Mouse (Mus musculus): Measurements from ENCODE around the gene Sumo3. TPM values are rescaled to one million over a fixed set of nuclear protein-coding genes. Genes with fewer than 3 reads are reported as not detected.

Gene Sumo3
- total and polyA plus RNA-seq, 2 experiments from 2014 or later, result 112 to 128 TPM

- no peaks in the 10 kb centered on the region for H3K4me1 ChIP-seq (ENCODE audit: control insufficient read depth, insufficient read depth)
- TF ChIP-seq EP300 (IDR thresholded peaks at IDR 0.05; ENCODE audit: low read depth) (no peak), CTCF (IDR thresholded peaks at IDR 0.05; ENCODE audit: low read depth) (no peak)
- H3K4me2 ChIP-seq (ENCODE audit: low read depth, low read length), result no peak overlapping the region
- H3K27ac ChIP-seq (ENCODE audit: low read depth), result no peak overlapping the region
- no peak overlapping the region for H3K4me3 ChIP-seq (ENCODE audit: low read depth, low read length)
- H3K27me3 ChIP-seq (ENCODE audit: control insufficient read depth, insufficient read depth, low read length), result no peaks in the 10 kb centered on the region
- H3K9me3 ChIP-seq (replicated peaks; ENCODE audit: control insufficient read depth, low read length), result no peaks in the 10 kb centered on the region
- 58% methylated on average over 2 of the region's 2 CpGs for WGBS
- ATAC-seq (ENCODE audit: insufficient read depth, low read depth), result no peak
- DNase-seq (ENCODE audit: low spot score), result no peak
- H3K9ac ChIP-seq (replicated peaks; ENCODE audit: low read depth, low read length), result no peak overlapping the region
- no peaks in the 10 kb centered on the region for H3K36me3 ChIP-seq (replicated peaks; ENCODE audit: control insufficient read depth, insufficient read depth, low read length)
Measured at GRCm38 (mm10) chr10:77561508-77561907, 44.4 kb upstream of the Sumo3 start.

GRCm38 (mm10) chr10:77565005-77565404 lies 40.9 kb upstream of the Sumo3 start:
- Histone ChIP-seq H3K4me2 (ENCODE audit: low read depth, low read length) (no peak overlapping the region), H3K4me1 (ENCODE audit: control insufficient read depth, insufficient read depth) (no peaks in the 10 kb centered on the region), H3K9ac (replicated peaks; ENCODE audit: low read depth, low read length) (no peak overlapping the region), H3K9me3 (replicated peaks; ENCODE audit: control insufficient read depth, low read length) (no peaks in the 10 kb centered on the region), H3K27ac (ENCODE audit: low read depth) (no peak overlapping the region), H3K27me3 (ENCODE audit: control insufficient read depth, insufficient read depth, low read length) (no peaks in the 10 kb centered on the region), H3K4me3 (ENCODE audit: low read depth, low read length) (no peak overlapping the region), H3K36me3 (replicated peaks; ENCODE audit: control insufficient read depth, insufficient read depth, low read length) (no peaks in the 10 kb centered on the region)
- WGBS, result 63% methylated on average over 8 of the region's 8 CpGs
- ATAC-seq (ENCODE audit: insufficient read depth, low read depth) (no peak), DNase-seq (ENCODE audit: low spot score) (no peak)
- TF ChIP-seq EP300 (IDR thresholded peaks at IDR 0.05; ENCODE audit: low read depth) (no peak), CTCF (IDR thresholded peaks at IDR 0.05; ENCODE audit: low read depth) (no peak)

GRCm38 (mm10) chr10:77566651-77567050 lies 39.2 kb upstream of the Sumo3 start:
- WGBS, result 26% methylated on average over 8 of the region's 8 CpGs
- TF ChIP-seq EP300 (IDR thresholded peaks at IDR 0.05; ENCODE audit: low read depth) (no peak), CTCF (IDR thresholded peaks at IDR 0.05; ENCODE audit: low read depth) (peak; percentile 83)
- peak; percentile 72; the same call in 1 of the 2 replicates for ATAC-seq (ENCODE audit: insufficient read depth, low read depth)

GRCm38 (mm10) chr10:77569481-77569880 lies 36.4 kb upstream of the Sumo3 start:
- Histone ChIP-seq H3K36me3 (replicated peaks; ENCODE audit: control insufficient read depth, insufficient read depth, low read length) (no peaks in the 10 kb centered on the region), H3K4me1 (ENCODE audit: control insufficient read depth, insufficient read depth) (no peaks in the 10 kb centered on the region), H3K4me3 (ENCODE audit: low read depth, low read length) (no peak overlapping the region), H3K9me3 (replicated peaks; ENCODE audit: control insufficient read depth, low read length) (no peaks in the 10 kb centered on the region), H3K27ac (ENCODE audit: low read depth) (no peak overlapping the region), H3K4me2 (ENCODE audit: low read depth, low read length) (no peak overlapping the region), H3K9ac (replicated peaks; ENCODE audit: low read depth, low read length) (no peak overlapping the region), H3K27me3 (ENCODE audit: control insufficient read depth, insufficient read depth, low read length) (no peaks in the 10 kb centered on the region)
- TF ChIP-seq CTCF (IDR thresholded peaks at IDR 0.05; ENCODE audit: low read depth), result no peak
- DNase-seq (ENCODE audit: low spot score) (no peak), ATAC-seq (ENCODE audit: insufficient read depth, low read depth) (no peak)
- 40% methylated on average over 7 of the region's 7 CpGs for WGBS

More at GRCm38 (mm10) chr10:77566651-77567050, 39.2 kb upstream of the Sumo3 start:
- Histone ChIP-seq H3K9ac (replicated peaks; ENCODE audit: low read depth, low read length) (no peak overlapping the region), H3K27ac (ENCODE audit: low read depth) (no peak overlapping the region), H3K4me1 (ENCODE audit: control insufficient read depth, insufficient read depth) (no peaks in the 10 kb centered on the region), H3K9me3 (replicated peaks; ENCODE audit: control insufficient read depth, low read length) (no peaks in the 10 kb centered on the region), H3K4me2 (ENCODE audit: low read depth, low read length) (no peak overlapping the region), H3K4me3 (ENCODE audit: low read depth, low read length) (no peak overlapping the region), H3K27me3 (ENCODE audit: control insufficient read depth, insufficient read depth, low read length) (no peaks in the 10 kb centered on the region), H3K36me3 (replicated peaks; ENCODE audit: control insufficient read depth, insufficient read depth, low read length) (no peaks in the 10 kb centered on the region)
- DNase-seq (ENCODE audit: low spot score), result peak; percentile 54

- TF ChIP-seq CTCF (IDR thresholded peaks at IDR 0.05; ENCODE audit: low read depth) (no peak), EP300 (IDR thresholded peaks at IDR 0.05; ENCODE audit: low read depth) (no peak)
- Histone ChIP-seq H3K36me3 (replicated peaks; ENCODE audit: control insufficient read depth, insufficient read depth, low read length) (no peaks in the 10 kb centered on the region), H3K9me3 (replicated peaks; ENCODE audit: control insufficient read depth, low read length) (no peaks in the 10 kb centered on the region), H3K27ac (ENCODE audit: low read depth) (no peak overlapping the region), H3K27me3 (ENCODE audit: control insufficient read depth, insufficient read depth, low read length) (no peaks in the 10 kb centered on the region), H3K4me1 (ENCODE audit: control insufficient read depth, insufficient read depth) (no peaks in the 10 kb centered on the region), H3K4me3 (ENCODE audit: low read depth, low read length) (no peak overlapping the region), H3K9ac (replicated peaks; ENCODE audit: low read depth, low read length) (no peak overlapping the region), H3K4me2 (ENCODE audit: low read depth, low read length) (no peak overlapping the region)
- 40% methylated on average over 6 of the region's 6 CpGs for WGBS
- ATAC-seq (ENCODE audit: insufficient read depth, low read depth), result no peak
- no peak for DNase-seq (ENCODE audit: low spot score)
Measured at GRCm38 (mm10) chr10:77569973-77570658, 35.8 kb upstream of the Sumo3 start.

- ATAC-seq (ENCODE audit: insufficient read depth, low read depth) (no peak), DNase-seq (ENCODE audit: low spot score) (no peak)
- no peak overlapping the region for H3K9ac ChIP-seq (replicated peaks; ENCODE audit: low read depth, low read length)
- no peaks in the 10 kb centered on the region for H3K36me3 ChIP-seq (replicated peaks; ENCODE audit: control insufficient read depth, insufficient read depth, low read length)
- H3K4me2 ChIP-seq (ENCODE audit: low read depth, low read length), result no peak overlapping the region
- H3K27me3 ChIP-seq (ENCODE audit: control insufficient read depth, insufficient read depth, low read length), result no peaks in the 10 kb centered on the region
- no peaks in the 10 kb centered on the region for H3K9me3 ChIP-seq (replicated peaks; ENCODE audit: control insufficient read depth, low read length)
- no peak overlapping the region for H3K4me3 ChIP-seq (ENCODE audit: low read depth, low read length)
- H3K4me1 ChIP-seq (ENCODE audit: control insufficient read depth, insufficient read depth), result no peaks in the 10 kb centered on the region
- no peak for TF ChIP-seq EP300 (IDR thresholded peaks at IDR 0.05; ENCODE audit: low read depth)
- TF ChIP-seq CTCF (IDR thresholded peaks at IDR 0.05; ENCODE audit: low read depth), result peak; percentile 37; the same call in 1 of the 2 replicates
- H3K27ac ChIP-seq (ENCODE audit: low read depth), result no peak overlapping the region
- 20% methylated on average over 3 of the region's 3 CpGs for WGBS
Measured at GRCm38 (mm10) chr10:77572225-77572624, 33.7 kb upstream of the Sumo3 start.

Measured in heart, postnatal 0 days (tissue).